Mouse (Mus musculus) heart, adult 11 months (tissue): Measurements from ENCODE around the gene Tmem210.

Experiments
- DNase-seq: peaks from one replicate; pipeline ENCODE4 v3.0.0; 2022

The Tmem210 gene

DNA sequence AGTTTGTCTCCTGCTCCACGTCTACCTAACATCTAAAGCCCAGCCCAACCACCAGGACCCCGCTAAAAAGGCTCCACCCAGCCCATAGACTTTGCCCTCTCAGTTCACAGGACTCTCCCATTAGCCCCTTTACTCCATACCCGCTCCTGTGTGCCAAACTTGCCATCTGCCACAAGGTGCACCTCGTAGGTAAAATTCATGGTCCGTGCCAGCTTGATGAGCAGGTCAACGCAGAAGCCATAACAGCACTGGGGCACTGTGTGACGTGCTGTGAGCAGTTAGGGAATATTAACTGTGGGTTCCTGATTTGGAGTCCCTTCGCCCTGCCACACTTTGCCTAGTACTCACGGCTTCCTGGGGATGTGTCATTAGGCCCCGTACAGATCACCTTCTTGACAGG, 10.1 kb downstream of the Tmem210 start:
- no peak for DNase-seq

DNA sequence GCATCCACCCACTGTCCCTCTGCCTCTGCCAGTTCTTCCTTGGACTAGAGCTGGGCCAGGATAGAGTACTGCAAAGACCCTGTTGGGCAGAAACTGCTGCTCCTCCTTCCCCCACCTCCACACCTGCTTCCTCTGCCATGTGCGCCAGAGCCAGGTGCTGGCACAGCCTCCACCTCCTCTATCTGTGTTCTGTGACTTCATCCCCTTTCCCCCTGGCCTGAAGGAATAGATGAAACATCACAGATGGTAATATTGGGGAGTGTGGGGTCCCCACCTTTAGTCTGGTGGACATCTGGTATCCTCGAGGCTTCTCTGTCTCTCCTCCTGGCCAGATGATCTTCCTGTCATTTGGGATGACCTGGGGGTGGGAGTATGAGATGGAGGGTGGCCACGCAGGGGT, 15.5 kb downstream of the Tmem210 start:
- DNase-seq, result no peak

DNA sequence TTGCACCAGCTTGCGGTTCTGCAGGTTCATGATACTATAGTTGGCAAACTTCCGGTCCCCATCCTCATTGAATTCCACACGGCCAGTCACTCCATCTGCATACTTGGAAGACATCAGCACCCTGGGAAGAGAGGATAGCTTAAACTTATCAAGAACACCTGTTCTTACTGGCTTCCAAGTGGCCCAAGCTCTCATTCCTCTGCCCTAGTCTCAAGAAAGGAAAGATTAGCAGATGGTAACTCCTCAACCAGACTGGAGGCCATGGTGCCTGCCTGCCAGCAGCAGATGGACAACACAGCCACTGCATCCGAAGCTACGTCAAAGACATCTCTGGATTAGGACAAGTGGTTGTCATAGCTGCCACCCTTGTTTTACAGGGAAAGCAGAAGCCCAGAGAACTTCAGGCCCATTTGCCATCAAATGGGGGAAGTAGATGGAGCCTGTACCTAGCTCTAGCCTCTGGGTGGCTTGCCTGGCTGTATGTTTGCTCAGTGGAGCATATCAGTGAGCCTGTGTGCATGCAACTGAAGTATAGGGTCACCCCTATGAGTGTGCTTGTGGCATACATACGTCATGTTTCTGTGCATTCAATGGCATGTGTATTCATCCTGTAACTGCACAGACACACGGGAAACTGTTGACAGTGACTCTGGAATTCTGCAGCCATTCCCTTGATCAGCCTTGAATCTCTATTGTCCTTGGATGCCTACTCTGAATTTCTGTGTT, 16.1 kb downstream of the Tmem210 start:
- no peak for DNase-seq

DNA sequence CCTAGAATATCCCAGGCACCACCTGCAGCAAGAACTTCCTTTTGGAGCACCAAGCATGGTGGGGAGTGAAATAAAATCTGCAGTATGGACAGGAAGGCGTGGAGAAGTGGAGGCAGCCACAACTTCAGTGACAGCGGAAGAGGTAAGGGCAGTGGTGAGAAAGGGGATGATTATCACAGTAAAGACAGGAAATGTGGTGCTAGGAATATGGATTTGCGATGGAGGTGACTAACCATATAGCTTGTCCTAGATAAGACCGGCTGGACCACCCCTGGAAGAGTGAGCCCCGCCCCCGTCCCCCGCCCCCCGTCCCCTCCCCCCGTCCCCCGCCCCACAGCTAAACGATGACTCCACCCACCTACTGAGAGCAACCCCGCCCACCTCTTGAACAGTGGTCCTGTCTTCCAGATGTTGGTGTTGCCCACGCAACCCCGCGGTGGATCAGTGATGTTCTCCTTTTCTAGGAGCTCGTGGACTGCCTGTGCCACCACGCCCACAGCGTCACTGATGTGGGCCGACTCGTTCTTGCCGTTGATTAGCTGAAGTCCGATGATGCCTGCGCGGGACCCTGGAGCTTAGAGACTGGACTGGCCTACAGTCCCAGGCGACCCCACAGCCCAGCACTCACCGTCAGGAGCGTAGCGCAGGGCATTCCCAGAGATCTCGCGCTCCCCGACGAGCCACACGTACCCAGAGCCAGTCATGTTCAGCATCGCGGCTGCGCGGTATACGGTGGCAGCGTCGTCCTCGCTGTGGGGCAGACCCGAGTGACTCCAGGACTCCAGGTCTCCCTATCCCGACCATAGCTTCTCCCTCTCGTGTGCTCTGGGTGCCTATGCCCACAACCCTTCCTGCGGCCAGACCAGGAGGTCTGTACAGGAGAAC, 17.0 kb downstream of the Tmem210 start:
- peak; percentile 88 for DNase-seq

- DNase-seq, result peak; percentile 68
Measured at GRCm38 (mm10) chr2:25305587-25306359, 17.8 kb downstream of the Tmem210 start.

DNA sequence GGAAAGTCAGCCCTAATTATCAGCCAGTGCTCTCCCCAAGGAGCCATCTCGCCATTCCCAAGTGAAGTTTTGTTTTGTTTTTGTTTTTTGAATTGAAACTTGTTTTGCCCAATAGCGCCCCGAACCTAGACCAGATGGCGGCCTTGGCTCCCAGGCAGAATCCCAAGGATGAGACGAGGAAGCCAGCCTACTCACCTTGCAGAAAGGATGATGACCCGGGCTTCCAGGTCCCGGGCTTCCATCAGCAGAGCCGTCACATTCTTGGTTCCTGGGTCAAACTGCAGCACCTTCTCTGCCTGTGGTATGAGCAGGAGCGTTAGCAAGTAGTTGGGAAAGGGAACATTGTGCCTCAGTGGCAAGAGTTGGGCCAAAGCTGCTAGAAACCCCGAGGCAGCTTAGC, 22.2 kb downstream of the Tmem210 start:
- peak; percentile 71 for DNase-seq

- DNase-seq, result peak; percentile 80
Measured at GRCm38 (mm10) chr2:25310969-25311368, 23.0 kb downstream of the Tmem210 start.

DNA sequence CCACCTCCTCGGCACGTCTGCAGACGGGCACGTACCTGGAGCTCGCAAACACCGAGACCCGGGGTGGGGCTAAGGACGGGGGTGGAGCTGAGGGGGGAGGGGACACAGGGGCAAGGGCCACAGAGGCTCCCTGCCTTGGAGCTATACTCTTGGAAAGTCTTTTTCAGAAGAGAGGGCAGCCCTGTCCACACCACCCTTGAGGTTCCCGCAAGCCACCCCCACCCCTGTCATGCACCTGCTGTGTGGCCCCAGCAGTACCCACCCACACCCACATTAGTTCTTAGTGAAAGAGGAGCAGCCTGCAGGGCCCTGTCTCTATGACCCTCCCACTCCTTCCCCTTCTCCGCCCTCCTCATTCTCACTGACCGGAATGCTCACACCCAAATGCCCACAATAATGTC, 23.5 kb downstream of the Tmem210 start:
- DNase-seq, result peak; percentile 59

- DNase-seq, result no peak
Measured at GRCm38 (mm10) chr2:25318119-25318966, 30.4 kb downstream of the Tmem210 start.

DNA sequence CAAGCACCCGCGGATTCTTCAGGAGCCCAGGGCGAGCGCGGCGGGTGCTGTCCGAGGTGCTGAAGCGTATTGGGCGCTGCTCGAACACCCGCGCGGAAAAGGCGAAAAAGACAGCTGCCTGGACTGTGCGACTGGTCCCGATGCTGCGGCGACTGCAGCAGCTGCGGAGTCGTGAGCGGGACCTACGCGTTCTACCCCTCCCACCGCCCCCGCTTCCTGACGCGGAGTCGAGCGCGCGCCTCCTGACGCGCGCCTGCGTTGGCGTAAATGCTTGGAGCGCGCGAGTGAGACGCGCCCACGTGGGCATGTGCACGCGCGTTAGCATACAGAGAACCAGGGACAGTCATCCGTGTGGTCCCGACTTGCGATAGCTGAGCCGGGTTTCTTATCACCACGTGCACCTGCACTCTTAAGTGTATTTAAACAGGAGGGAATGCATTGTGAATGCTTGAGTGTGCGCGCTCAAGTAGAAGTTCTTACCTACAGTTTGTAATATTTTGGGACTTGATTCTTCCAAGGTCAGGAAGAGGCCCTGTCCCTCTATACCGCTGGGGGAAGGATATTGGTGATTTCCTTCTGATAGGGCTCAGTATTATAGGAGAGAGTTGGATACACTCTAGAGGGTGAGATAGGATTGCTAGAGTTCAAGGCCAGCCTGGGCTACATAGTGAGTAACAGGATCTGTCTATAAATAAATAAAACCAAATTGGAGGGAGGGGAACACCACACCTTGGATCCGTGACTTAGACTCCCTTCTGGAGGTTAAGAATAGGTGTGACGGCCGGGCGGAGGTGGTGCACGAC, 31.2 kb downstream of the Tmem210 start, which contains the start of gene Grin1:
Grin1 (minus strand) TSS at position 217 of the 803 bp plus-strand sequence.
- no peak for DNase-seq

DNA sequence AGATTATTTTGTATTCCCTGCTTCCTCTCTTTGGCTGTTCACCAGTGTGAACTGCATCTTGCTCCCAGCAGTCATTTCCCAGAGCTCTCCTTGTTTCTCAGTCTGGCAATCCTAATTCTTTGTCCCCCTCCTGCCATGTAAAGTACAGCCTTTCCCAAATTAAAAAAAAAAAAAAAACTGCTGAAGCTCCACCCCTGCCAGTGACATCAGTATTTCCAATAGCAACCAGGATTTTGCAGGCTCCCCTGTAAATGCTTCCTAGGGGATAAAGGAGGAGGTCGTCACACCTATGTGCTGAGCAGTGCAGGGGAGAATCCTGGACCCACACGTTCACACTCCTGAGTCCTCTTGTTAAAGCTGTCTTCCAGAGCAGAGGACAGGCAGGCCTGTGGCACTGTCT, 32.1 kb downstream of the Tmem210 start:
- DNase-seq, result no peak

GRCm38 (mm10) chr2:25326036-25326435, 38.1 kb downstream of the Tmem210 start:
- DNase-seq, result no peak

GRCm38 (mm10) chr2:25328440-25328839, 40.5 kb downstream of the Tmem210 start:
- no peak for DNase-seq

- peak; percentile 83 for DNase-seq
Measured at GRCm38 (mm10) chr2:25331470-25331869, 43.5 kb downstream of the Tmem210 start.

DNA sequence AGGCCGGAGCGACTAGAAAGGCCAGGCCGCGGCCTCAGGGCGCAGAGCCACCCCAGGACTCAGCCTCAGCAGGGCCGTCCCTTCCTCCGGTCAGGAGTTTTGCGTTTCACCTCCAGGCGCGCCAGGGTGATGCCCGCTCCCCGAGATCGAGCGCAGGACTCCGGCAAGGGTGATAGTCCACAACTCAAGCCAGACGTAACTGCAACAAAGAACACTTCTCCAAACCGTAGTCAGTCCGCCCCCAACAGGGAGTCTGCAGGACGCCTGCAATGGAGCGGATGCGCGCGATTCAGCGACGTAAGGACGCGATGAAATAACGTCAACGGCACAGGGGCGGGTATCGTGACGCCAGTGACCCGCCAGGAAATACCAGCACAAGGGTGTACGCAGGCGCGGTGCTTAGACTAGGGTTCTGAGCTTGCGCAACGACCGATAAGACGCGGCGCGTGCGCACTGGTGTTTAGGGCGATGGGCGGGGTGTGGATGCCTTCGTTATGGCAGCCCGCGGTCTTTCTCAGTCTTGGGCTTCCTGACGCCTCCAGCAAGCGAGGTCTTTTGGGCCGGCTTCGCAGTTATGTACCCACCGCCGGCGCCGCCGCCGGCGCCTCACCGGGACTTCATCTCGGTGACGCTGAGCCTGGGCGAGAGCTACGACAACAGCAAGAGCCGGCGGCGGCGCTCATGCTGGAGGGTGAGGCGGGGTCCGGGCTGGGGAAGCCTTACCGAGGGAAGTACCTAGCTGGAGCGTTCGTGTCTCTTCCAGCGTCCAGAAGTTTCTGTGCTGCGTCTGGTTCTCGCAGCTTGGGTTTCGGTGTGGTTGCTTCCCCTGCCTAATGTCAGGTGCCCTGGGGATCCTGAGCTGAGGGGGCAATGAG, 44.6 kb downstream of the Tmem210 start, which contains the start of gene Man1b1:
Man1b1 (plus strand) TSS at position 53 of the 875 bp plus-strand sequence.
- peak; percentile 100 for DNase-seq

- DNase-seq, result peak; percentile 89
Measured at GRCm38 (mm10) chr2:25333569-25333968, 45.6 kb downstream of the Tmem210 start.

GRCm38 (mm10) chr2:25338303-25338702, 50.4 kb downstream of the Tmem210 start:
- DNase-seq, result no peak
